Mouse (Mus musculus): ENCODE measurements around the gene Adamts12.

Gene Adamts12

GRCm38 (mm10) chr15:11082961-11083569 is 18.5 kb downstream of the Adamts12 start:
- no peak for DNase-seq (ENCODE audit: inconsistent ontology term)

- DNase-seq (ENCODE audit: inconsistent ontology term): no peak
Observed at GRCm38 (mm10) chr15:11083678-11084077, 19.1 kb downstream of the Adamts12 start.

- peak; percentile 40 for DNase-seq (ENCODE audit: inconsistent ontology term)
Observed at GRCm38 (mm10) chr15:11084241-11084992, 19.8 kb downstream of the Adamts12 start.

DNA sequence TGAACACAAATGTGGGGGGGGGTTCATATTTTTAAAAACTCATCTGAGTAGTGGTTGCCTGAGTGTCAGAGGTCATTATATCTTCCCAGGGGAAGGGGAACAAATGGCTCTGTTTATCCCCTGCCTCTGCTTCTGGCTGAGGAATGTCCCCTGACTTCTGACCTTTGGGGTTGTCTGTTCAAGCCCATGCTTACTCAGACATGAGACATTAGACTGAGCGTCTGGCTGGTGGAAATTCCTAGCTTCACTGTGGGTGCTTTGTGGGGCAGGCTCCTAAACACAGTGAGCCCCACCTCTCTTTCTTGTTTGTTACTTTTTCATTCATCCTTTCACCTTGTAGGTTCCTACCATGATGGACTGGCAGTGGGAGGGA is 20.4 kb downstream of the Adamts12 start:
- DNase-seq (ENCODE audit: inconsistent ontology term): peak; percentile 51

- DNase-seq (ENCODE audit: inconsistent ontology term): no peak
Observed at GRCm38 (mm10) chr15:11089494-11089893, 24.9 kb downstream of the Adamts12 start.

DNA sequence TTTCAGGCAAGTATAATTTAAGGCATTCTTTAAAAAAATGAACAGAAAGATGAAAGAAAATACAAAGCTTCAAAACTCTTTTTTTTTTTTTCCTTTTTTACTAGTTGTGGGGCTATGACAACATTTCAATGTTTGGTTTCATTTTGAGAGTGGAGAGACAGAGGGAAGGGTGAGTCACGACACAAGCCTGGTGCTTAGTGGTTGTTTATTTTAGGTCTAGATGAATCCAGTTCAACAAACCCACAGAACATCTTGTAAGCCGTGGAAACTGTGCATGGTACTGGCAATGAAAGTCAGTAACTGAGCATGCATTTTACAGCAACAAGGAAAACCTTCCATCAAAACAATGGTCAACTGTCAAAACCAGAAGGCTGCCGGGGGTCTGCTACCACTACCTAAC is 31.0 kb downstream of the Adamts12 start:
- DNase-seq (ENCODE audit: inconsistent ontology term): peak; percentile 32

DNA sequence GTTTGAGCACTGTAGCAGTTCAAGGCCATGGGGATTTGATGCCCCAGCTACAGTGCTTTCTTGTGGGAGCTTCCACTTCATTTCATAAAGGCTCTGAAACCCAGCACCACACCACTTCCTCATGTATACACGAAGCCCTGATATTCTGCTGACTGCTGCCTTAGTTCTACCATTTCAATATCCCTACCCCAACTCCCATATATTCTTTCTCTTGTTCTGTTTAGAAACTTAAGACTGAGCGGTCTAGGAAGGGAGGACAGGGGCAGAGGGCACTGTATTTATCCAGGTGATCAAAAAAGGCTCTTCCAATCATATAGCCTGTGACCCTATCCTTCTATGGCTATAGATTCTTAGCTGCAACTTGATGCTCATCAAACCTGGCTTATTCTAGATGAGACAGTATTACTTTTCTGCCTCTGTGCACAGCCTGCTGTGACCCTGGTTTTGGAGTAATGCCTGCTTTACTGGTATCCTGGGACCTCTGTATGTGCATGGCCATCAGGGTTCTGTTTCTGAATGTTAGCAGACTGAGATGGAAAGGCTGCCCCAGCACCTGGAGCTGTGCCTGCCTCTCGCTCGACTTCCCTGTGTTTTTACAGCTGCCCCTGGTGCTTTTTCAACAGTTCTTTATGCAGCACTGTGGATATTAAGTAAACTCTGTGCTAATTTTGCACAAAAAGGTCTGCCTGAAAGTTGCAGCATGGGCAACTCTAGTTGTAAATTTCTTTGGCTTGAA is 33.5 kb downstream of the Adamts12 start:
- DNase-seq (ENCODE audit: inconsistent ontology term): no peak

GRCm38 (mm10) chr15:11098940-11099339 is 34.4 kb downstream of the Adamts12 start:
- DNase-seq (ENCODE audit: inconsistent ontology term): no peak

GRCm38 (mm10) chr15:11100917-11101316 is 36.3 kb downstream of the Adamts12 start:
- no peak for DNase-seq (ENCODE audit: inconsistent ontology term)

GRCm38 (mm10) chr15:11105101-11105500 is 40.5 kb downstream of the Adamts12 start:
- peak; percentile 72 for DNase-seq (ENCODE audit: inconsistent ontology term)

GRCm38 (mm10) chr15:11107376-11107775 is 42.8 kb downstream of the Adamts12 start:
- no peak for DNase-seq (ENCODE audit: inconsistent ontology term)

DNA sequence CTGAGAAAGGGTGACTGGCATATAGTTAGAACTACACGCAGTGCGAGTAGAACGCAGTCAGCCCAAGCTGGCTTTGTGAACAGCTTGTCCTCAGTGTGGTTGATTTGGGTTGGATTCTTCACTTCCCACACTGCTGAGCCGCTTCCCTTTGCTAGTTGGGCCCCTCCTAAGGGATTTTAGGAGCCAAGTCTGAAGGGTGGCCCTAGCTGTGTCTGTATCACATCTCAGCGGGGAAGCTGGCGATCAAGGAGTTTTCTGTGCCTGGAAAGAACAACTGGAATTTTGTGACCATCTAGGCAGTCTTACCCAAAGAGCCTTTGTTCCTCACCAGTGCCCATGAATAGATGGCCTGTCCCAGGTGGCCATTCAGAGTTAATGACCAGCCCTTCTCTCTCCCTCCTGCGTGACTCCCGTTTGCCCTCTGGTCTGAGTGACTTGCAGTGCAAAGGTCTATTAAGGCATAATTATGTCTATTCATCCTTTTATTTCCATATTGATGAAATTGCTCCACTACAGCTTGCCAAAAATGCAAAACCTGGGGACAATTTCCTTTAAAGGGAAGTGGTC is 50.1 kb downstream of the Adamts12 start:
- DNase-seq (ENCODE audit: inconsistent ontology term): peak; percentile 52

DNA sequence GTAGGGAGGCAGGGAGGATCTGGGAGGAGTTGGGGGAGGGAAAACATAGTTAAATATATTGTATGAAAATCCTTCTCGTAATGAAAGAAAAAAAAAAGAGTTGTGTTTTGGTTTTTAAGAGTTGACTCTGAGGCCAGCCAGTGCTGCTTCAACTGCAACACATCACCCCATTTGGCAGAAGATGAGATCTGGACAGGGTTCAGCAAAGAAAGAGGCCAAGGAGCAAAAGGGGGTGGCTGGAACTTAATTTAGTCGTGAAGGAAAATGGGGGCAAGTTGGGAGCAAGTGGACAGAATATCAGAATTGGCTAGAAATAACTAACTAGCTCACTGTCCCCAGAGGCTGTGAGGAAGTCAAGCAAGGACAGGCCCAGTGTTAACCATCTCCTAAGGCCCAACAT is 51.7 kb downstream of the Adamts12 start:
- no peak for DNase-seq (ENCODE audit: inconsistent ontology term)

- no peak for DNase-seq (ENCODE audit: inconsistent ontology term)
Observed at GRCm38 (mm10) chr15:11116853-11117252, 52.3 kb downstream of the Adamts12 start.

DNA sequence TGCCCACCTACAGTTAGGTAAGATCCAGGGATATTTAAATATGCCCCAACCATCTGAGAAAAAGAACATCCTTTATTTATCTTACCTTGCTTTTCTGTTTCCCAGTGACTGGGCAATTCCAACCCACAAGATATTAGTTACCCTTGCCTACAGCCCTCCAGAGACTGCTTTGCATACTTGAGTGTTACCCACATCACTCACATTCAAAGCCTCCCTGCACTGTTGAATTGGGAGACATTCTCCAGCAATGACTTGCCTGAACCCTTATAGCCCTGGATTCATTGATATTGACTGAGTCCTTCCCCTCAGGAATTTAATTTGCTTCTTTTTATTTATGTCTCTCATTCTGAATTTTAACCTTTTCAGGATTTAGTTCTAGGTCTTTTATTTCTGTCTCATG is 53.8 kb downstream of the Adamts12 start:
- peak; percentile 45 for DNase-seq (ENCODE audit: inconsistent ontology term)

- no peak for DNase-seq (ENCODE audit: inconsistent ontology term)
Observed at GRCm38 (mm10) chr15:11121721-11122120, 57.1 kb downstream of the Adamts12 start.

DNA sequence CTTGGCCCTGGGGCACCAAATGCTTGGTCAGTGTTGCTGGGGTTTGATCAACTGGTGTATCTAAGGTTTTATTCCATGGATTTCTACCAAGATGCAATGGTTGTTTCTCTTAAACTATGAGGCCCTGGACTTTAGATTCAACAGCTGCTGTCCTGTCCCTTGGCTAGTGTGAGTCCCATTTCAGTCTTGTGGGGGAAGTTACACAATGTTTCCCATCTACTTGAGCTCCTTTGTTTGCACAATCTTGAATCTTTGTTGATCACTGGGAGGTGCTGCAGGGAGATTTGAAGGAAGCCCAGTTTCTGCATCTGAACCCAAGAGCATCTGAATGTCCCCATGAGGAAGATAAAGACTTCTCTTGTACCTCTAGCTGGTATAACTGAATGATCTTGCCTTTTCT is 60.8 kb downstream of the Adamts12 start:
- DNase-seq (ENCODE audit: inconsistent ontology term): no peak

DNA sequence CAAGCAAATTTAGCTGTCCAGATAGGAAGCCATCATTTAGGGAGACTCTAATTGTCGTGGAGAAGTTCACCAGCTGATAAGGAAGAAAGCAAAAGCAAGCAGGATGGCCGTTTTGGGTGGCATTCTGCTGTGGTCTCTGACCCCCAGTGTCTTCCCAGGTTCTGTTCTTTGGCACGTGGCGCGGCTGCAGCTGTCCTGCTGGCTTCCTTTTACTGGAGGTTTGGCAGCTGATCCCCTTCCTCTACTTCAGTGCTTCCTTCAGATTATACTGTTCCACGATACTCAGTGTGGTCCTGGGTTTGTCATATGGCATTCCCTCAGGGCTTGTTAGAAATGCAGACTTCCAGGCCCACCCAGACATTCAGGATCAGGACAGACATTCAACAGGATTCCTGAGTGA is 63.9 kb downstream of the Adamts12 start:
- peak; percentile 31 for DNase-seq (ENCODE audit: inconsistent ontology term)

GRCm38 (mm10) chr15:11132586-11133558 is 68.3 kb downstream of the Adamts12 start:
- DNase-seq (ENCODE audit: inconsistent ontology term): no peak

DNA sequence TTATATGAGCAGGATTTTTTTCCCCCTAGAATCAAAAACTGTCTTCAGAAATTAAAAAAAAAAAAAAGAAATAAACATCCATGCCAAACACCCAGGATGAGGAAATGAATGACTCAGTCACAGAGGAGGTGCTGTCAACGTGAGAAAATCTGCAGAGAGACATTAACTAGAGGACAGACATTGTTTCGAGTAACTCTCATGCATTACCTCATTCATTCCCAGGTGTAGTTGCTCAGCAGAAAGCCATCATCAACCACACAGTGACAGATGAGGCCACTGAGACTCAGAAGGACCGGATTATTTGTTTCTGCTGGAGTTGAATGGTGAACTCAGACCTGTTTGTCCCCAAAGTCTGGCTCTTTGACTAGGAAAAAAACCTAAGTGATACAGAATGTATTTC is 81.0 kb downstream of the Adamts12 start:
- DNase-seq (ENCODE audit: inconsistent ontology term): peak; percentile 73

GRCm38 (mm10) chr15:11159386-11159785 is 94.8 kb downstream of the Adamts12 start:
- no peak for DNase-seq (ENCODE audit: inconsistent ontology term)
